Mouse (Mus musculus) erythroblast, embryonic 14.5 days (primary cell): ENCODE measurements around the gene Lgi4.

Experiments used
- GATA1 ChIP-seq: IDR thresholded peaks from 2 replicates; pipeline ENCODE4 v1.6.1; 2012; ENCODE audit warnings: low read length, inconsistent platforms, mixed read lengths
- TAL1 ChIP-seq: IDR thresholded peaks from 3 replicates; pipeline ENCODE4 v1.6.1; 2012; ENCODE audit warnings: low read length, inconsistent platforms, mixed read lengths

GRCm38 (mm10) chr7:31049846-31050281, 9.3 kb upstream of the Lgi4 start:
- TF ChIP-seq GATA1 = no peak
- TF ChIP-seq TAL1 = no peak
